Mouse (Mus musculus): ENCODE measurements around the gene Cacfd1.

- TF ChIP-seq CTCF (conservative IDR thresholded peaks at IDR 0.05; ENCODE audit: low read length) (no peak; the same call in 1 of the 2 replicates), POU5F1 (IDR thresholded peaks at IDR 0.05; ENCODE audit: borderline replicate concordance, low read length) (no peak), NANOG (IDR thresholded peaks at IDR 0.05; ENCODE audit: borderline replicate concordance, low read length) (no peak)
Measured at GRCm38 (mm10) chr2:26960756-26961155, 49.0 kb upstream of the Cacfd1 start.

All from E14TG2a.4 (cell line).